Mouse (Mus musculus): ENCODE measurements at regions not wholly inside any gene's neighbourhood (a gene's known extent, or its start where the extent isn't known, plus 50 kb on each side); places are given as distances from the start of the nearest gene placed in this dataset.

GRCm38 (mm10) chr11:12661824-12662443 lies 197.2 kb upstream of the Cobl start:
- no peak for TF ChIP-seq CTCF (IDR thresholded peaks at IDR 0.05; ENCODE audit: borderline replicate concordance, insufficient read depth, low read depth, low read length)
- TF ChIP-seq POLR2A (IDR thresholded peaks at IDR 0.05; ENCODE audit: borderline replicate concordance, insufficient read depth, low read length) = no peak

All from cerebellum, adult 2 months (tissue).